7 mouse cellular contexts compared by ENCODE assay signal in genomic region chr2:39008350-39008851, GRCm38 (mm10). TPM values are rescaled to one million over a fixed set of nuclear protein-coding genes. Genes with fewer than 3 reads are reported as not detected.
DNase-seq lines count a peak whose midpoint lies in the region; ATAC-seq and TF ChIP-seq lines count a peak whose summit lies in the region.

No protein-coding gene starts in this region.

- H3K4me1 ChIP-seq in lung, embryonic 15.5 days: peaks cover 38% of the 10 kb centered on the region
- H3K4me1 ChIP-seq in bone marrow macrophage, adult 2 months (ENCODE audit: control insufficient read depth, insufficient read depth, low read length): peaks cover 39% of the 10 kb centered on the region
- peaks cover 53% of the 10 kb centered on the region for H3K4me1 ChIP-seq in forebrain, embryonic 13.5 days
- H3K4me1 ChIP-seq in liver, embryonic 12.5 days: peaks cover 72% of the 10 kb centered on the region
- peaks cover 11% of the 10 kb centered on the region; the same call in 1 of the 2 replicates for H3K4me1 ChIP-seq in small intestine, adult 2 months (ENCODE audit: control insufficient read depth, insufficient read depth, insufficient read length, low read length)

- TF ChIP-seq POLR2A in bone marrow macrophage, adult 2 months (IDR thresholded peaks at IDR 0.05; ENCODE audit: borderline replicate concordance, low read depth, low read length): no peak
- TF ChIP-seq POLR2A in small intestine, adult 2 months (IDR thresholded peaks at IDR 0.05; ENCODE audit: low read depth, low read length): no peak; the same call in 1 of the 2 replicates

- peak overlapping the region; percentile 87 for H3K4me2 ChIP-seq in lung, embryonic 15.5 days
- peak overlapping the region; percentile 97 for H3K4me2 ChIP-seq in forebrain, embryonic 13.5 days
- peak overlapping the region; percentile 96 for H3K4me2 ChIP-seq in liver, embryonic 12.5 days

- peaks cover 12% of the 10 kb centered on the region for H3K36me3 ChIP-seq in lung, embryonic 15.5 days
- peaks cover 15% of the 10 kb centered on the region for H3K36me3 ChIP-seq in forebrain, embryonic 13.5 days (ENCODE audit: poor library complexity, severe bottlenecking)
- peaks cover 32% of the 10 kb centered on the region for H3K36me3 ChIP-seq in liver, embryonic 12.5 days
- peaks cover 5% of the 10 kb centered on the region; the same call in 1 of the 2 replicates for H3K36me3 ChIP-seq in small intestine, adult 2 months (ENCODE audit: control insufficient read depth, insufficient read depth, low read length)

- peak overlapping the region; percentile 93 for H3K27ac ChIP-seq in lung, embryonic 15.5 days
- peak overlapping the region; percentile 53 for H3K27ac ChIP-seq in bone marrow macrophage, adult 2 months (ENCODE audit: insufficient read depth, low read depth, low read length)
- peak overlapping the region; percentile 90 for H3K27ac ChIP-seq in forebrain, embryonic 13.5 days
- H3K27ac ChIP-seq in liver, embryonic 12.5 days: peak overlapping the region; percentile 97
- peak overlapping the region; percentile 90 for H3K27ac ChIP-seq in small intestine, adult 2 months (ENCODE audit: insufficient read depth, low read depth, low read length)

- DNase-seq in lung, postnatal 25 days (ENCODE audit: low spot score): no peak
- no peak for DNase-seq in layer of hippocampus, adult 9-10 months (ENCODE audit: low spot score)

- under 1% methylated on average over 25 of the region's 25 CpGs for WGBS in lung, embryonic 15.5 days
- WGBS in forebrain, embryonic 13.5 days: 1% methylated on average over 25 of the region's 25 CpGs
- under 1% methylated on average over 25 of the region's 25 CpGs for WGBS in liver, embryonic 12.5 days (ENCODE audit: insufficient replicate concordance)
- 1% methylated on average over 25 of the region's 25 CpGs for WGBS in small intestine, adult 2 months

- H3K9ac ChIP-seq in lung, embryonic 15.5 days: peak overlapping the region; percentile 89
- H3K9ac ChIP-seq in forebrain, embryonic 13.5 days: peak overlapping the region; percentile 96
- peak overlapping the region; percentile 95 for H3K9ac ChIP-seq in liver, embryonic 12.5 days

- peak overlapping the region; percentile 85 for H3K4me3 ChIP-seq in lung, embryonic 15.5 days
- peak overlapping the region; percentile 86 for H3K4me3 ChIP-seq in bone marrow macrophage, adult 2 months (ENCODE audit: insufficient read depth, low read length)
- peak overlapping the region; percentile 93 for H3K4me3 ChIP-seq in forebrain, embryonic 13.5 days
- H3K4me3 ChIP-seq in liver, embryonic 12.5 days: peak overlapping the region; percentile 94
- H3K4me3 ChIP-seq in small intestine, adult 2 months (ENCODE audit: low read depth, low read length): peak overlapping the region; percentile 93

- H3K9me3 ChIP-seq in lung, embryonic 15.5 days: no peaks in the 10 kb centered on the region
- H3K9me3 ChIP-seq in forebrain, embryonic 13.5 days (replicated peaks): no peaks in the 10 kb centered on the region
- H3K9me3 ChIP-seq in liver, embryonic 12.5 days (replicated peaks): no peaks in the 10 kb centered on the region

- peak; percentile 56 for ATAC-seq in lung, embryonic 15.5 days (ENCODE audit: borderline replicate concordance, extremely low read depth, low FRiP score, low TSS enrichment)
- peak; percentile 50 for ATAC-seq in forebrain, embryonic 13.5 days
- peak; percentile 45 for ATAC-seq in liver, embryonic 12.5 days

- no peaks in the 10 kb centered on the region for H3K27me3 ChIP-seq in lung, embryonic 15.5 days
- no peaks in the 10 kb centered on the region for H3K27me3 ChIP-seq in forebrain, embryonic 13.5 days
- no peaks in the 10 kb centered on the region for H3K27me3 ChIP-seq in liver, embryonic 12.5 days (replicated peaks)
- no peaks in the 10 kb centered on the region for H3K27me3 ChIP-seq in small intestine, adult 2 months (ENCODE audit: control insufficient read depth, insufficient read depth, low read length)

- no peak for TF ChIP-seq CTCF in bone marrow macrophage, adult 2 months (IDR thresholded peaks at IDR 0.05; ENCODE audit: low read depth, low read length)
- TF ChIP-seq CTCF in small intestine, adult 2 months (IDR thresholded peaks at IDR 0.05; ENCODE audit: extremely low read depth, insufficient read length, insufficient replicate concordance, low read depth, low read length): no peak

RNA-seq across cellular contexts. Expression of gene Rpl35, which starts 3.0 kb away (rescaled TPM):
- 831 and 909 TPM in 2 replicates for polyA plus RNA-seq in lung, embryonic 15.5 days (2015; fragmentation: Nextera tagmentation; extraction: Ambion mirVana)
- polyA plus RNA-seq in bone marrow macrophage, adult 2 months (2012; ENCODE audit: insufficient read depth, insufficient read length, missing spikeins): 194 and 204 TPM in 2 replicates
- polyA plus RNA-seq in forebrain, embryonic 13.5 days (2015; fragmentation: Nextera tagmentation; extraction: Ambion mirVana): 803 and 1,001 TPM in 2 replicates
- 995 and 1,050 TPM in 2 replicates for polyA plus RNA-seq in liver, embryonic 12.5 days (2016; fragmentation: Nextera tagmentation; extraction: Ambion mirVana)
- 34.0 and 67.2 TPM in 2 replicates for polyA plus RNA-seq in small intestine, adult 2 months (2012; rRNA removed)

RNA-seq across cellular contexts. Expression of gene Arpc5l, which starts 3.3 kb away (rescaled TPM):
- polyA plus RNA-seq in lung, embryonic 15.5 days (2015; fragmentation: Nextera tagmentation; extraction: Ambion mirVana): 126 and 129 TPM in 2 replicates
- polyA plus RNA-seq in bone marrow macrophage, adult 2 months (2012; ENCODE audit: insufficient read depth, insufficient read length, missing spikeins): 39.2 and 46.2 TPM in 2 replicates
- 138 and 148 TPM in 2 replicates for polyA plus RNA-seq in forebrain, embryonic 13.5 days (2015; fragmentation: Nextera tagmentation; extraction: Ambion mirVana)
- polyA plus RNA-seq in liver, embryonic 12.5 days (2016; fragmentation: Nextera tagmentation; extraction: Ambion mirVana): 83.0 and 84.9 TPM in 2 replicates
- polyA plus RNA-seq in small intestine, adult 2 months (2012; rRNA removed): 22.8 and 23.5 TPM in 2 replicates

RNA-seq across cellular contexts. Expression of gene Wdr38, which starts 11.1 kb away (rescaled TPM):
- 1.4 and 2.1 TPM in 2 replicates for polyA plus RNA-seq in lung, embryonic 15.5 days (2015; fragmentation: Nextera tagmentation; extraction: Ambion mirVana)
- polyA plus RNA-seq in bone marrow macrophage, adult 2 months (2012; ENCODE audit: insufficient read depth, insufficient read length, missing spikeins): 1.0 and 1.1 TPM in 2 replicates
- 1.6 and 2.1 TPM in 2 replicates for polyA plus RNA-seq in forebrain, embryonic 13.5 days (2015; fragmentation: Nextera tagmentation; extraction: Ambion mirVana)
- polyA plus RNA-seq in liver, embryonic 12.5 days (2016; fragmentation: Nextera tagmentation; extraction: Ambion mirVana): 0.89 and 1.3 TPM in 2 replicates
- polyA plus RNA-seq in small intestine, adult 2 months (2012; rRNA removed): 0.13 TPM in 2 replicates

RNA-seq across cellular contexts. Expression of gene Golga1, which starts 56.9 kb away (rescaled TPM):
- 24.9 TPM in 2 replicates for polyA plus RNA-seq in lung, embryonic 15.5 days (2015; fragmentation: Nextera tagmentation; extraction: Ambion mirVana)
- polyA plus RNA-seq in bone marrow macrophage, adult 2 months (2012; ENCODE audit: insufficient read depth, insufficient read length, missing spikeins): 19.3 and 20.1 TPM in 2 replicates
- polyA plus RNA-seq in forebrain, embryonic 13.5 days (2015; fragmentation: Nextera tagmentation; extraction: Ambion mirVana): 38.2 and 38.3 TPM in 2 replicates
- polyA plus RNA-seq in liver, embryonic 12.5 days (2016; fragmentation: Nextera tagmentation; extraction: Ambion mirVana): 12.1 and 15.9 TPM in 2 replicates
- polyA plus RNA-seq in small intestine, adult 2 months (2012; rRNA removed): 5.2 and 10.4 TPM in 2 replicates
